31 mouse cellular contexts compared by ENCODE assay signal in genomic region chr8:57411366-57411765, GRCm38 (mm10). TPM values are rescaled to one million over a fixed set of nuclear protein-coding genes. Genes with fewer than 3 reads are reported as not detected.
"Had no signal": no experiment of that assay in that cellular context is flagged by ENCODE, and none has a peak within 500 bp of the region (broad histone marks: within the 10 kb centered on the region; RNA-seq: fewer than 3 reads in every experiment).

No protein-coding gene starts in this region.

- H3K9ac ChIP-seq: limb, embryonic 12.5 days; limb, embryonic 15.5 days; liver, embryonic 12.5 days; liver, embryonic 13.5 days; liver, embryonic 14.5 days; liver, embryonic 15.5 days; liver, postnatal 0 days; lung, embryonic 14.5 days; lung, embryonic 15.5 days; midbrain, embryonic 12.5 days; midbrain, embryonic 13.5 days; midbrain, embryonic 15.5 days; neural tube, embryonic 12.5 days; neural tube, embryonic 13.5 days had no signal

- H3K36me3 ChIP-seq: limb, embryonic 12.5 days; limb, embryonic 15.5 days; liver, embryonic 12.5 days; liver, embryonic 13.5 days; liver, embryonic 15.5 days; lung, embryonic 15.5 days; midbrain, embryonic 10.5 days; midbrain, embryonic 12.5 days; midbrain, embryonic 13.5 days; midbrain, embryonic 15.5 days; neural tube, embryonic 12.5 days; neural tube, embryonic 13.5 days had no signal

- H3K4me3 ChIP-seq: left cerebral cortex, adult 2 months; limb, embryonic 12.5 days; limb, embryonic 15.5 days; liver, embryonic 12.5 days; liver, embryonic 13.5 days; liver, embryonic 15.5 days; lung, embryonic 15.5 days; megakaryocyte, embryonic 14.5 days; midbrain, embryonic 12.5 days; midbrain, embryonic 13.5 days; myocyte; neural tube, embryonic 12.5 days; neural tube, embryonic 13.5 days had no signal

- H3K4me2 ChIP-seq: limb, embryonic 15.5 days; liver, embryonic 12.5 days; liver, embryonic 13.5 days; liver, embryonic 15.5 days; lung, embryonic 14.5 days; lung, embryonic 15.5 days; midbrain, embryonic 12.5 days had no signal

- H3K27ac ChIP-seq: left cerebral cortex, adult 2 months; limb, embryonic 12.5 days; limb, embryonic 15.5 days; liver, embryonic 12.5 days; liver, embryonic 13.5 days; liver, embryonic 14.5 days; liver, embryonic 15.5 days; lung, embryonic 15.5 days; macrophage; midbrain, embryonic 10.5 days; midbrain, embryonic 13.5 days; midbrain, embryonic 15.5 days; neural tube, embryonic 12.5 days; neural tube, embryonic 13.5 days had no signal

- H3K9me3 ChIP-seq: limb, embryonic 12.5 days; limb, embryonic 15.5 days; liver, embryonic 12.5 days; liver, embryonic 13.5 days; liver, embryonic 15.5 days; lung, embryonic 15.5 days; megakaryocyte, embryonic 14.5 days; midbrain, embryonic 10.5 days; midbrain, embryonic 12.5 days; midbrain, embryonic 13.5 days; midbrain, embryonic 15.5 days; neural tube, embryonic 12.5 days; neural tube, embryonic 13.5 days had no signal

- H3K4me1 ChIP-seq: liver, embryonic 12.5 days; liver, embryonic 13.5 days; liver, embryonic 15.5 days; lung, embryonic 15.5 days; megakaryocyte, embryonic 14.5 days had no signal

- DNase-seq: left cerebral cortex, postnatal 4 days; liver; liver, embryonic 13.5 days; liver, postnatal 0 days; lung, adult 18-20 months; lung, adult 2 months; lung, embryonic 14.5 days; lung, postnatal 10 days; lung, postnatal 14 days; lung, postnatal 36 days; lung, postnatal 4 days had no signal

- ATAC-seq: liver, embryonic 12.5 days; liver, postnatal 0 days; lung, postnatal 0 days had no signal

RNA-seq across cellular contexts. Expression of gene Scrg1, which starts 44.4 kb away (rescaled TPM):
- total RNA-seq: liver, adult 2 months; megakaryocyte-erythroid progenitor cell, adult 5-6 weeks; monocyte, adult 5-6 weeks had no signal
- polyA plus RNA-seq: liver, adult 2 months; liver, embryonic 14.5 days; macrophage; midbrain, embryonic 12.5 days; myocyte had no signal
